In genomic region chr1:125478588-125478987, GRCm38 (mm10) we compare ENCODE assay signal across 21 mouse cellular contexts. TPM values are rescaled to one million over a fixed set of nuclear protein-coding genes. Genes with fewer than 3 reads are reported as not detected.
DNase-seq lines count a peak whose midpoint lies in the region; ATAC-seq and TF ChIP-seq lines count a peak whose summit lies in the region.
"Had no signal": no experiment of that assay in that cellular context is flagged by ENCODE, and none has a peak within 500 bp of the region (broad histone marks: within the 10 kb centered on the region; RNA-seq: fewer than 3 reads in every experiment).

No protein-coding gene starts in this region.

- no peak overlapping the region for H3K9ac ChIP-seq in heart, adult 2 months (ENCODE audit: low read depth, low read length)
- 0 out of 2 replicates have a peak overlapping the region, but pooled peaks have one; percentile 10 for H3K9ac ChIP-seq in heart, embryonic 13.5 days
- H3K9ac ChIP-seq: forebrain, embryonic 13.5 days; forebrain, postnatal 0 days; hindbrain, embryonic 14.5 days; intestine, embryonic 15.5 days had no signal

- intact Hi-C loops in heart, adult 2 months (cut with DNase I), result loop anchor here (5.0 kb wide), 1 partner anchor 41 kb away; the partner anchor contains the start of gene Actr3
- intact Hi-C loops in heart, postnatal 10 days (cut with DNase I), result loop anchor here (5.0 kb wide), 1 partner anchor 64 kb away; no protein-coding TSS in a partner anchor
- intact Hi-C loops in heart, postnatal 14 days (cut with DNase I), result no loop called here

- no peaks in the 10 kb centered on the region for H3K79me2 ChIP-seq in heart, adult 2 months (replicated peaks; ENCODE audit: control insufficient read depth, insufficient read depth, low read length)

- no peak for TF ChIP-seq CTCF in heart, adult 2 months (IDR thresholded peaks at IDR 0.05)
- TF ChIP-seq CTCF in layer of hippocampus, adult 2 months (conservative IDR thresholded peaks at IDR 0.05), result no peak

- H3K4me3 ChIP-seq in heart, adult 2 months, result no peak overlapping the region
- H3K4me3 ChIP-seq in heart, embryonic 13.5 days, result no peak overlapping the region
- no peak overlapping the region for H3K4me3 ChIP-seq in layer of hippocampus, adult 2 months
- H3K4me3 ChIP-seq: embryonic facial prominence, embryonic 10.5 days; forebrain, embryonic 13.5 days; hindbrain, embryonic 10.5 days; intestine, embryonic 15.5 days had no signal

- peak overlapping the region; percentile 64 for H3K27ac ChIP-seq in heart, adult 2 months
- peak overlapping the region; percentile 65 for H3K27ac ChIP-seq in heart, embryonic 13.5 days (replicated peaks)
- H3K27ac ChIP-seq in layer of hippocampus, adult 2 months, result peak overlapping the region; percentile 15; the same call in 1 of the 2 replicates
- H3K27ac ChIP-seq: embryonic facial prominence, embryonic 10.5 days; forebrain, embryonic 13.5 days; hindbrain, embryonic 10.5 days; hindbrain, embryonic 14.5 days; intestine, embryonic 15.5 days had no signal

- no peak for DNase-seq in heart, adult 2 months
- DNase-seq in heart, postnatal 10 days, result no peak
- no peak for DNase-seq in heart, postnatal 14 days
- DNase-seq in layer of hippocampus, adult 2 months (ENCODE audit: low spot score in 2 of 2), result no peak
- DNase-seq in layer of hippocampus, postnatal 10 days (ENCODE audit: low spot score in 2 of 2), result no peak
- no peak for DNase-seq in thymus, adult 18-20 months
- DNase-seq: adrenal gland, adult 8-10 months; adrenal gland, postnatal 36 days; B cell, adult 2 months; cerebellum, adult 2 months; cerebellum, postnatal 10 days; forebrain, postnatal 0 days; gastrocnemius, postnatal 14 days; kidney, adult 18-20 months had no signal

- H3K4me1 ChIP-seq in heart, adult 2 months (ENCODE audit: control insufficient read depth, insufficient read depth, low read length), result peaks cover 7% of the 10 kb centered on the region; the same call in 1 of the 2 replicates
- H3K4me1 ChIP-seq in heart, embryonic 13.5 days, result peaks cover 57% of the 10 kb centered on the region
- H3K4me1 ChIP-seq: forebrain, embryonic 13.5 days; hindbrain, embryonic 10.5 days had no signal

- TF ChIP-seq POLR2A in heart, adult 2 months (IDR thresholded peaks at IDR 0.05; ENCODE audit: insufficient read depth, low read depth, low read length), result no peak

- 0 out of 2 replicates have a peak overlapping the region, but pooled peaks have one; percentile 18 for H3K4me2 ChIP-seq in heart, embryonic 13.5 days
- H3K4me2 ChIP-seq: forebrain, embryonic 13.5 days; hindbrain, embryonic 14.5 days; intestine, embryonic 15.5 days had no signal

- ATAC-seq in heart, embryonic 13.5 days (ENCODE audit: extremely low read depth, insufficient number of reproducible peaks, low FRiP score, low TSS enrichment), result no peak
- ATAC-seq: CD4-positive, CD25-positive, alpha-beta regulatory T cell, adult 4 months; forebrain, embryonic 13.5 days; forebrain, postnatal 0 days; intestine, embryonic 15.5 days had no signal

- WGBS in heart, adult 2 months, result 46% methylated on average over 6 of the region's 6 CpGs
- 37% methylated on average over 6 of the region's 6 CpGs for WGBS in heart, embryonic 13.5 days

- no peak for TF ChIP-seq EP300 in heart, adult 2 months (IDR thresholded peaks at IDR 0.05; ENCODE audit: insufficient read depth, low read depth, low read length)

- no peaks in the 10 kb centered on the region for H3K27me3 ChIP-seq in heart, adult 2 months (ENCODE audit: control insufficient read depth, insufficient read depth, low read length)
- no peaks in the 10 kb centered on the region for H3K27me3 ChIP-seq in heart, embryonic 13.5 days (replicated peaks)
- H3K27me3 ChIP-seq: forebrain, embryonic 13.5 days; intestine, embryonic 15.5 days had no signal

- H3K9me3 ChIP-seq in heart, embryonic 13.5 days, result no peaks in the 10 kb centered on the region
- H3K9me3 ChIP-seq: embryonic facial prominence, embryonic 10.5 days; forebrain, embryonic 13.5 days; hindbrain, embryonic 10.5 days; intestine, embryonic 15.5 days had no signal

- H3K36me3 ChIP-seq in heart, adult 2 months (ENCODE audit: control insufficient read depth, insufficient read depth, low read length), result no peaks in the 10 kb centered on the region; the same call in 1 of the 2 replicates
- no peaks in the 10 kb centered on the region for H3K36me3 ChIP-seq in heart, embryonic 13.5 days
- H3K36me3 ChIP-seq: embryonic facial prominence, embryonic 10.5 days; hindbrain, embryonic 10.5 days; intestine, embryonic 15.5 days had no signal

RNA-seq across cellular contexts. Expression of gene Actr3, which starts 43.1 kb away (rescaled TPM):
- 100 to 1,000 TPM; 102 to 118 TPM for total RNA-seq in heart, adult 2 months (2021)
- 33.8 and 69.1 TPM in 2 replicates for polyA plus RNA-seq in heart, adult 2 months (2012; rRNA removed)
- total RNA-seq in heart, postnatal 10 days (2021), result 100 to 1,000 TPM; 270 to 287 TPM
- 270 and 291 TPM in 2 replicates for polyA plus RNA-seq in heart, embryonic 13.5 days (2015; fragmentation: Nextera tagmentation; extraction: Ambion mirVana)
- total RNA-seq in heart, postnatal 14 days (2021), result 100 to 1,000 TPM; 150 to 185 TPM
- 100 to 1,000 TPM; 352 to 359 TPM for total RNA-seq in layer of hippocampus, adult 2 months (2021)
- 100 to 1,000 TPM; 307 to 309 TPM for total RNA-seq in layer of hippocampus, postnatal 10 days (2021)

Comparison
In these comparisons a context has a peak if more than half of its experiments do, and no peak if none do; other contexts are left out.
1. H3K27ac ChIP-seq: peak in every context shown above with its lines; median percentile 65 in heart, embryonic 13.5 days; 64 in heart, adult 2 months; 15 in layer of hippocampus, adult 2 months.